Mouse (Mus musculus) lung, postnatal 0 days (tissue): Measurements from ENCODE around the gene Atp2b2.

Source experiments
- CTCF ChIP-seq: IDR thresholded peaks from 2 replicates; pipeline ENCODE4 v1.5.1; 2016; ENCODE audit warnings: antibody characterized with exemption, mild to moderate bottlenecking
- EP300 ChIP-seq: IDR thresholded peaks from 2 replicates; pipeline ENCODE4 v1.6.1; 2016; ENCODE audit warnings: antibody characterized with exemption, mild to moderate bottlenecking, control low read depth

- TF ChIP-seq CTCF (no peak), EP300 (no peak)
These were observed 41.5 kb downstream of the Atp2b2 start for GRCm38 (mm10) chr6:114000928-114001327.
